Mouse (Mus musculus) hindbrain, embryonic 11.5 days (tissue): ENCODE measurements at regions not wholly inside any gene's neighbourhood (a gene's known extent, or its start where the extent isn't known, plus 50 kb on each side); places are given as distances from the start of the nearest gene placed in this dataset.

Source experiments
- ATAC-seq: fragments of 200-750 bp; cut with Nextera tagmentation; 2 replicates; pipeline ENCODE4 v1.8.0; 2017; ENCODE audit warnings: mild to moderate bottlenecking, moderate TSS enrichment, moderate library complexity; ENCODE audit not compliant: low FRiP score
- DNase-seq: peaks from one replicate; pipeline ENCODE4 v3.0.0-alpha.2; 2015; ENCODE audit warnings: low spot score
- H3K27ac ChIP-seq: fragments of 300-500 bp; sonication (generic); 2 replicates; pipeline ENCODE4 v1.5.1; 2014; ENCODE audit warnings: mild to moderate bottlenecking, low read depth, low read length
- H3K27me3 ChIP-seq: fragments of 300-500 bp; sonication (generic); 2 replicates; pipeline ENCODE4 v1.6.1; 2014; ENCODE audit warnings: mild to moderate bottlenecking, low read length, moderate library complexity, mixed read lengths; ENCODE audit not compliant: control insufficient read depth, insufficient read depth
- H3K36me3 ChIP-seq: fragments of 300-500 bp; sonication (generic); 2 replicates; pipeline ENCODE4 v1.6.1; 2014; ENCODE audit warnings: mild to moderate bottlenecking, low read length, moderate library complexity, mixed read lengths; ENCODE audit not compliant: control insufficient read depth, insufficient read depth
- H3K4me1 ChIP-seq: fragments of 300-500 bp; sonication (generic); replicated peaks from 2 replicates; pipeline ENCODE4 v1.6.1; 2014; ENCODE audit warnings: low read length, mixed read lengths; ENCODE audit not compliant: control insufficient read depth, insufficient read depth
- H3K4me2 ChIP-seq: fragments of 300-500 bp; sonication (generic); replicated peaks from 2 replicates; pipeline ENCODE4 v1.6.1; 2014; ENCODE audit warnings: mild to moderate bottlenecking, low read depth, low read length
- H3K4me3 ChIP-seq: fragments of 300-500 bp; sonication (generic); 2 replicates; pipeline ENCODE4 v1.5.1; 2014; ENCODE audit warnings: low read depth, low read length
- H3K9ac ChIP-seq: fragments of 300-500 bp; sonication (generic); 2 replicates; pipeline ENCODE4 v1.6.1; 2014; ENCODE audit warnings: low read depth, low read length
- H3K9me3 ChIP-seq: fragments of 300-500 bp; sonication (generic); 2 replicates; pipeline ENCODE4 v1.6.1; 2016; ENCODE audit warnings: low read length; ENCODE audit not compliant: control insufficient read depth
- WGBS: fragments of 180-500 bp; shearing (Covaris S2); extraction: QIAGEN DNeasy Blood & Tissue Kit; methylation state at CpG from one replicate; pipeline ENCODE4 v1.1.7; 2014; 5-methylcytosine and 5-hydroxymethylcytosine counted together

DNA sequence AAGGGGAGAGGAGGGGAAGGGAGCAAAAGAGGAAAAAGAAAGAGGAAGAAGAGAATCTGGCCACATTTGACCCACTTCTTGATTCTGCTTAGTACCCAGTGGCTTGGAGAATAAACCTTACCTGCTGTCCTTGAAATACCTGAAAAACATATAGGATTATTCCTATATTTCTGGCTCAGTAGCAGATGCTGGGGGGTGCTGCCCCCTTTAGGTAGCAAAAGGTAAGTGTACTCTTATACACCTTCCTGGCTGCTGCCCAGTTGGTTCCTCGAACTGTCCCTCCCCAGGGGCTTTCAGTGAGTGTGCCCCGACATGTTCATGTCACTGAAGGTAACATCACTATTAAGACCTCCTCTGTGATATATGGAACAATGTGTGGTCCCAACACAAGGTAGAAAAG is 180.7 kb upstream of the Kdm8 start:
- no peak overlapping the region for H3K9ac ChIP-seq
- H3K27me3 ChIP-seq = no peaks in the 10 kb centered on the region
- no peak overlapping the region for H3K4me2 ChIP-seq
- H3K4me1 ChIP-seq = no peaks in the 10 kb centered on the region
- no peaks in the 10 kb centered on the region for H3K9me3 ChIP-seq
- WGBS = 58% methylated on average over 2 of the region's 2 CpGs
- H3K27ac ChIP-seq = peak overlapping the region; percentile 76
- no peaks in the 10 kb centered on the region for H3K36me3 ChIP-seq
- DNase-seq (no peak), ATAC-seq (no peak)
- no peak overlapping the region for H3K4me3 ChIP-seq

DNA sequence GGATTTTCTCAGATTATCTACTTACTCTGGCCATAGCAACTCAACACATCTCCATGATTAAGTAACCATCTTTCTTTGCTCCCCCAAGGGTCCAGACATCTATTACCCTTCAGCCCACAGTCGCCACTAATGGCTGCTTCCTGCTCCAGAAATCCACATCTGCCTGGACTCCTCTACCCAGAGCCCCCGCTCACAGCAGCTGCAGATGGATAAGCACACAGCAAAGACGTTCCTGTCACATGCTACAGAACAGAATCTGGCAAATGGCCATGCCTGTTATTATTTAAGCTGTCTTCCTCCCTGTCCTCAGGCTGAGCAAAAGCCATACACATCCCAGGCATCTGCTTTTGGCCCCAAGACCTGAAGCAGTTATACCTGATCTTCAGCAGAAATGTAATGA is 173.8 kb upstream of the Kdm8 start:
- no peak overlapping the region for H3K27ac ChIP-seq
- H3K4me1 ChIP-seq = no peaks in the 10 kb centered on the region
- H3K36me3 ChIP-seq = no peaks in the 10 kb centered on the region
- WGBS = 48% methylated on average over 3 of the region's 3 CpGs
- no peak overlapping the region for H3K4me2 ChIP-seq
- no peaks in the 10 kb centered on the region for H3K9me3 ChIP-seq
- no peak for ATAC-seq
- H3K9ac ChIP-seq = no peak overlapping the region
- H3K4me3 ChIP-seq = no peak overlapping the region
- H3K27me3 ChIP-seq = no peaks in the 10 kb centered on the region
- no peak for DNase-seq

DNA sequence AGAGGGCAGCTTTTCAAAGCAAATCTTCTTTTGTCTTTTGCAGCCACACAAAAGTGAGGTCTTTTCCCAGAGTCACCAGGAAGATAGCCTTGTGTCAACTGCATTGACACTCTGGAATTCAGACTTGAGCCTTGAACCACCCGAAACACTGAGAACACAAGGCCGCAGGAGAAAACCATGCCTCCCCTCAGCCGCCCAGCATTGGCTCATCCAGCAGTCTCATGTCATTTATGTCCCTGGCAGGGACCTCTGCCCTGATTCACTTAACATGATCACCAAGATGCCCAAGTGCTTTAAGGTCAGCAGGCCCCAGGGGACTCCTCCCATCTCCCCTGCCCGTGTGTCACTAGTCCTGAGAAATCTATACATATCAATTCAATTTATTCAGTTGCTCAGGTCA is 173.1 kb upstream of the Kdm8 start:
- H3K36me3 ChIP-seq = no peaks in the 10 kb centered on the region
- no peak for DNase-seq
- H3K9me3 ChIP-seq = no peaks in the 10 kb centered on the region
- H3K4me1 ChIP-seq = no peaks in the 10 kb centered on the region
- no peak for ATAC-seq
- H3K4me3 ChIP-seq = no peak overlapping the region
- no peak overlapping the region for H3K27ac ChIP-seq
- H3K27me3 ChIP-seq = no peaks in the 10 kb centered on the region
- no peak overlapping the region for H3K9ac ChIP-seq
- no peak overlapping the region for H3K4me2 ChIP-seq
- 61% methylated on average over 4 of the region's 4 CpGs for WGBS

DNA sequence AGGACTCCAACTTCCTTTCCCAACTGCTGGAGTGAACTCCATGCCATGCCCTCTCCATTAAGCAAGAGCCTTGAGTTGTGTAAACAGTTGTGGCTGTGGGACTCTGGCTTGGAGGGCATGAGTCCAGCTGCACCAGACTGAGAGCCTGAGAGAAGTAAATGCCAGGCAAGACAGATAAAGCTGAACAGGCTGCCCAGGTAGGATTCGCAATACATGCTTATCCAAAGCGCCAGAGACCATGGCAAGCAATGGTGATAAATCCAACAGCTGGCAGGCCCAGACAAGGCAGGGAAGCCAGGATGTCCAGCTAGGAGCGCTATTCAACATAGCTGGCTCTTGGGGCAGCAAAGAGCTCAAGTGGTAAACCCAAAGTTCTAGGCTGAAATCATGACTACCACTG is 163.1 kb upstream of the Kdm8 start:
- DNase-seq (no peak), ATAC-seq (no peak)
- no peaks in the 10 kb centered on the region for H3K4me1 ChIP-seq
- H3K27me3 ChIP-seq = no peaks in the 10 kb centered on the region
- H3K9me3 ChIP-seq = no peaks in the 10 kb centered on the region
- no peak overlapping the region for H3K4me2 ChIP-seq
- H3K36me3 ChIP-seq = no peaks in the 10 kb centered on the region
- no peak overlapping the region for H3K27ac ChIP-seq
- H3K4me3 ChIP-seq = no peak overlapping the region
- H3K9ac ChIP-seq = no peak overlapping the region
- WGBS = 78% methylated on average over 3 of the region's 3 CpGs

DNA sequence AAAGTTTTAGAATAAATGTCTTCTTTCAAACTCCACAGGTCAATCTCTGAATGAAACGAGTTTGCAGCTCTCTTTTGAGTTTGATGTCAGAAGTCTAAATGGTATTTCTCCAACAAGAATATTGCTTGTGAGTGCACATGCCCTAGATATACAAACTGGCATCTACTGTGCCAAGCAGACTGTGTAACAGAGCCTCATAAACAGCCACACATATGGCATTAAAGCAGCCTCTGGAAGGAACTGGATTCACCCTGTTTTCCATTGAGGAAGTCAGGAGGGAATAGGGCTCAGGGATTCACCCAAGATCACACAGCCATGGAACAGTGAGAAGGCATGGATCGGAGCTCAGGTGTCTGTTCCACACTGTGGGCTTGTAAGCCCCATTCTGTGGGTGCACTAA is 149.2 kb upstream of the Kdm8 start:
- no peak overlapping the region for H3K4me3 ChIP-seq
- WGBS = 69% methylated on average over 2 of the region's 2 CpGs
- ATAC-seq = no peak
- no peaks in the 10 kb centered on the region for H3K9me3 ChIP-seq
- H3K27ac ChIP-seq = no peak overlapping the region
- H3K36me3 ChIP-seq = no peaks in the 10 kb centered on the region
- no peak overlapping the region for H3K4me2 ChIP-seq
- no peaks in the 10 kb centered on the region for H3K27me3 ChIP-seq
- no peak overlapping the region for H3K9ac ChIP-seq
- no peak for DNase-seq
- H3K4me1 ChIP-seq = no peaks in the 10 kb centered on the region

DNA sequence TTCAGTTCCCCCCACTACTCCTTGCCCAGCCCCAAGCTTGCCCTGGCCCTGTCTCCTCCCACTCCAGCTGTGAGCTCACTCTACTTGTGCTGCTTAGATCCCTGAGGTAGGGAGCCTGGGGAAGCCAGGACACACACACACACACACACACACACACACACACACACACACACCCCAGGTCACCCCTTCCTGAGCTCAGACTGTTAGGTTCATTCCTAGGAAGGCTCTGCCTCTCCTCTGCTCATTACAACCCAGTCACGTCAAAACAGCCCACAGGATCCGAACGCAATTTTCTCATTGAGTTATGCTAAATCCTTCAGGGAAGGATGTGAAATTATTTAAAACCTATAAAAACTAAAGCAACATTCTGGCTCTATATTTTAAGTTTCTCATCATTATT is 136.0 kb upstream of the Kdm8 start:
- Histone ChIP-seq H3K27ac (no peak overlapping the region), H3K27me3 (no peaks in the 10 kb centered on the region), H3K4me2 (no peak overlapping the region), H3K4me3 (no peak overlapping the region), H3K36me3 (no peaks in the 10 kb centered on the region), H3K9me3 (no peaks in the 10 kb centered on the region), H3K4me1 (no peaks in the 10 kb centered on the region), H3K9ac (no peak overlapping the region)
- 84% methylated on average over 3 of the region's 3 CpGs for WGBS
- DNase-seq = no peak
- ATAC-seq = no peak

DNA sequence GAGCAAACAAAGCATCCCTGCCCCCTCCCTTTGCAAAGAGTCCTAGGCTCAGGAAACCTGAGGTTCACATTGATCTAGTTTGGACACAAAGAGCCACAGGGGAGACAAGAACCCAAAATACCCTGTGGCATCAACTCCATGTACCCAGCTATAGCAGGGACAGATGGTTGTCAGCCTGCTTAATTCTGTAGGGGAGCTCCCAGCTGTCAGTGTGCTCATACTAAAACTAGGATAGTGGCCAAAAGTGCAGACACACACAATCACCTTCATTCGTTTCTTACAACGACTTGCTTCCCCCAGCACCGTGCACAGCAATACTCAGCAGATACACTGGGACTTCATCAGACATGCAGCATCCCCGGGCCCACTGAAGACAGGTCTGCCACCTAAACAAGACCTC is 133.5 kb upstream of the Kdm8 start:
- no peaks in the 10 kb centered on the region for H3K36me3 ChIP-seq
- no peak overlapping the region for H3K27ac ChIP-seq
- no peak for DNase-seq
- H3K9me3 ChIP-seq = no peaks in the 10 kb centered on the region
- ATAC-seq = no peak
- H3K27me3 ChIP-seq = no peaks in the 10 kb centered on the region
- no peaks in the 10 kb centered on the region for H3K4me1 ChIP-seq
- WGBS = 86% methylated on average over 4 of the region's 4 CpGs
- H3K4me2 ChIP-seq = no peak overlapping the region
- no peak overlapping the region for H3K9ac ChIP-seq
- H3K4me3 ChIP-seq = no peak overlapping the region

DNA sequence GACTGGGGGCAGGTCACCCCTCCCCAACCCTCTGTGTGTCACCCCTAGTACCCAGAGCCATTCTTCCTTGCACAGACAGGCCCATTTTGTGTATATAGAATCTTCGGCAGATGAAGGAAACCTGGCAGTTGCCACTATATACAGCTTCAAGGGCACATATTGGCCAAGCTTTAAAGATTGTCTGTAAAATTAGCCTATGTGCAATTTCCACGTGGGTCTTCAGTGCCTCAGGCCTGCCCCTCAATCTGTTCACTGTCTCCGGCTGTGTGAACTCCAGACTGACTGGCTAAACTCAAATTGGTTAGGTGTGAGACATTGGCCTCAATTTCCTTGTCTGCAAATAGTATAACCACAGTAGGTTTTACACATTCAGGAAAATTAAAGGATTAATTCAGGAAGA is 130.9 kb upstream of the Kdm8 start:
- Histone ChIP-seq H3K4me3 (no peak overlapping the region), H3K9ac (no peak overlapping the region), H3K36me3 (no peaks in the 10 kb centered on the region), H3K9me3 (no peaks in the 10 kb centered on the region), H3K27ac (no peak overlapping the region), H3K27me3 (no peaks in the 10 kb centered on the region), H3K4me1 (no peaks in the 10 kb centered on the region), H3K4me2 (no peak overlapping the region)
- ATAC-seq = no peak
- no peak for DNase-seq
- WGBS = 94% methylated on average over 3 of the region's 3 CpGs

DNA sequence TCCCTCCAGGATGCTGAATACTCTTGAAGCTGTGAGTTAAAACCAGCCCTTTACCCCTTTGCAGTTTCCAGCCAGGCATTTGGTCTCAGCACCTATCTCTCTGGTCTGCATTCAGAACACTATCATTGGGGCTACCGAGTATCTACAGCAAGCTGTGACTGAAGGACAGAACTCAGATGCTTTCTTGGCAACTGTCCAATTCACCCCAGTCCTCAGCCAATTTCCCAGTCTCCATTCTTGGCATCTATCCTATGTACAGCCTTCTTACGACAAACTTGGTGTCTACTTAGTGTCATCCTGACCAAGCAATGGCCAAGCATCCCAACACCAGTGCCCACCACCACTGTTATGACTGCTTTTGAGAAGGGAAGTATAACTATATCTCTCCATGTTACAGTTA is 109.7 kb upstream of the Kdm8 start:
- 89% methylated on average over 2 of the region's 2 CpGs for WGBS
- no peak overlapping the region for H3K4me2 ChIP-seq
- H3K9ac ChIP-seq = no peak overlapping the region
- H3K27me3 ChIP-seq = no peaks in the 10 kb centered on the region
- H3K9me3 ChIP-seq = no peaks in the 10 kb centered on the region
- no peak overlapping the region for H3K27ac ChIP-seq
- H3K4me1 ChIP-seq = no peaks in the 10 kb centered on the region
- DNase-seq (no peak), ATAC-seq (no peak)
- H3K4me3 ChIP-seq = no peak overlapping the region
- H3K36me3 ChIP-seq = no peaks in the 10 kb centered on the region
